Mouse (Mus musculus): Measurements from ENCODE around the gene Zfp286. TPM values are rescaled to one million over a fixed set of nuclear protein-coding genes. Genes with fewer than 3 reads are reported as not detected.

Gene Zfp286
- total RNA-seq (2023): 0.89 to 2.7 TPM (median 2.2 TPM) in 4 replicates

GRCm38 (mm10) chr11:62788935-62789616 lies at the start of gene Zfp286:
Zfp286 (minus strand) TSS chr11:62789462.

DNA sequence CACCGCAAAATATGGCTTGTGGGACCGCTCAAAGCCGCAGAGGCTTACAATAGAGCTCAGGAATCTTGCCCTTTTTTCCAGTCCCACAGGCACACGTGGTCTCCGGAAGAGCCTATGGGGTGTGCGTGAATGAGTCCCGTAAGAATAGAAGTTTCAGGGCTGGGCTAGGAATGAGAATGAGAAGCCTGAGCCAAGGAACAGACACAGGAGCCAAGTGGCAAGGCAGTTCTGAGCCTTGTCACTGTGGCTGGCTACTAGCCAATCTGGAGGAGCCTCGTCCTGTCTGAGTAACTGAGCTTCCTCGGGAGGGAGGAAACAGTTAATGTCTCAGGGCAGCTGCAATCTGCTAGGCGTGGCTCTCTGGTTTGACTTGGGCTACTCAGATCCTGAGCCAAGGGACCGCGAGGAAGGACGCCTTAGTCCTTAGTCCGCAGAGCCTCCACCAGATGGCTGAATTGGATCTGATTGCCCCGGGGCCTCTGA lies 30.8 kb upstream of the Zfp286 start, which contains the start of gene Trim16:
TSS of gene Trim16 (plus strand) at position 173 of the 483 bp plus-strand sequence.

DNA sequence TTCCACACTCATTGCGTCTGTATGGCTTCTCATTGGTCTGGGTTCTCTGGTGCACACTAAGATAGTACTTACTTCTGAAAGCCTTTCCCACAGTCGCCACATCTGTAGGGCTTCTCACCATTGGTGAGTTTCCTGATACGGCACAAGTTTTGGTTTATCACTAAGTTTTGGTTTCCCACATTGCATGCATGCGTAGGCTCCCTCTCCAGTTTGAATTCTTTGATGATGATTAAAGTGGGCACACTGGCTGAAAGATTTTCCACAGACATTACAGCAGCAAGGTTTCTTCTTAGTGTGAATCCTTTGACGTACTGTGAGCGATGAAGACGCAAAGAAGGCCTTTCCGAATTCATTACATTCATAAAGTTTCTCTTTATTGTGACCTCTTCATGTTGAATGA lies 36.5 kb downstream of the Zfp286 start, which contains the start of gene Gm10428:
TSS of gene Gm10428 (plus strand) at position 321 of the 400 bp plus-strand sequence.

DNA sequence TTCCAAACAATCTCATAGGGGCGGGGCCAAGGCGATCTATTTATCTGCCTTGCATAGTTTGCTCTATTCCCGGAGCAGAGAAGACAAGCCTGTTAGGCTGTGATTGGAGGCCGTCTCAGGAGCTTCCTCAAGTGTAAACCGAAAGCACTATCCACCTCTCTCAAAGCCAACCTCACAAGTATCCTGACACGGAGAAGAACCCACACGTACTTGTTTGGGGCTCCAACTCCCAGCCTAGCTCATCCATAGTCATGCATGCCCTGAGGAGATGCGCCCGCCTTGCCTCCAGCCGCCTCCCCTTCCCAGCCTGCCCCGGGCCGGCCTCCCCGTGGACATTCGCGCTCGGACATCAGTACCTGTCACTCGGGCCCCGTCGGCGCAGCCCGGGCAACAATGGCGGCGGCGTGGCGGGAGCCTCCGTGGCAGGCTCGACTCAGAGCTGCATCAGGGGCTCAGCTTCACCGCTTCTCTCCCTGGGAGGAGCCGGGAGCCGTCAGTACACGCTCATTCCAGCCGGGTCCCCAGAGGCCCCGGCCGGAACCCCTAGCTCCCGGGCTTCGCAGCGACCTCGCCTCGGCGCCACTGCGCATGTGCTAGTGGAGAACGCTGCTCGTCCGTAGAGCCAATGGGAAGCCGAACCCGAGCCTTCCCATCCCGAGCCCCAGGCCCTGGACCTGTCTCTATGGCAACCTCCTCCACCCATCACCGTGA lies 57.8 kb downstream of the Zfp286 start, which contains the start of gene Zfp287:
TSS of gene Zfp287 (minus strand) at position 595 of the 711 bp plus-strand sequence.

Other genes with a start within 250 kb of the Zfp286 start
- gene Ubb, start 238.3 kb downstream of the Zfp286 start, total RNA-seq (2023): 1,254 to 1,387 TPM (median 1,345 TPM) in 4 replicates
- gene Trpv2, start 215.0 kb downstream of the Zfp286 start, total RNA-seq (2023): 47.0 to 49.8 TPM (median 47.3 TPM) in 4 replicates
- gene Lrrc75a, start 140.9 kb downstream of the Zfp286 start, total RNA-seq (2023): 4.4 to 6.2 TPM (median 4.8 TPM) in 4 replicates
- gene Mmgt2, start 140.8 kb downstream of the Zfp286 start, total RNA-seq (2023): 23.7 to 27.5 TPM (median 24.2 TPM) in 4 replicates
- 6.1 to 7.7 TPM (median 7.0 TPM) in 4 replicates for gene Zfp287, start 57.6 kb downstream of the Zfp286 start, total RNA-seq (2023)
- not detected in 4 replicates for gene Gm10428, start 36.4 kb downstream of the Zfp286 start, total RNA-seq (2023)
- 1.4 to 2.6 TPM (median 2.0 TPM) in 4 replicates for gene Trim16, start 30.8 kb upstream of the Zfp286 start, total RNA-seq (2023)
- 7.7 to 14.0 TPM (median 8.9 TPM) in 4 replicates for gene Fbxw10, start 57.6 kb upstream of the Zfp286 start, total RNA-seq (2023)
- gene Tvp23b, start 90.0 kb upstream of the Zfp286 start, total RNA-seq (2023): 11.0 to 16.8 TPM (median 14.7 TPM) in 4 replicates
- not detected in 4 replicates for gene Cdrt4, start 161.7 kb upstream of the Zfp286 start, total RNA-seq (2023)